Mouse (Mus musculus) v-Abl transformed pro-B cells (cell line): ENCODE measurements around the gene Ehbp1.

Source experiments
- in situ Hi-C, 2 experiments: fragments of 400-800 bp; cut with MboI; formaldehyde crosslinking; loops; one replicate each; pipeline ENCODE4 v1.15.1; 2025; ENCODE audit not compliant: unreplicated experiment in 2 of 2

Ehbp1 gene

DNA sequence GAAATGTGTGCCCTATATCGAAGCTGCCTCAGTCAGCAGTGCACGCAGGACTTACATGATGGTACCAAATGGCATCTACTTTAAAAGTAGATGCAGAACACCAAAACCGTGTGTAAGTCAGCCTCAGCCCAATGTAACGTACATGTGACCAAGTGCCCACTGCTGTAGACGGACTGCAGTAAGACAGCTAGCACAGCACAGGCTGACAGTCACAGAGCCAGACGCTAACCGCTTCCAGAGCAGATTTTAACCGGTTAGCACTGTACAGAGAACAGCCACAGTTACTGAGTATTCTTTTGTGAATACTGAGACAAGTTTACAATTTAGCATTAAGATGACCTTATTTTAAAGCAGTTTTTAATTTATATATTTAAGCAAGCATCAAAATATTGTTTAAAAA is 141.0 kb downstream of the Ehbp1 start:
- in situ Hi-C loops: no loop called here

DNA sequence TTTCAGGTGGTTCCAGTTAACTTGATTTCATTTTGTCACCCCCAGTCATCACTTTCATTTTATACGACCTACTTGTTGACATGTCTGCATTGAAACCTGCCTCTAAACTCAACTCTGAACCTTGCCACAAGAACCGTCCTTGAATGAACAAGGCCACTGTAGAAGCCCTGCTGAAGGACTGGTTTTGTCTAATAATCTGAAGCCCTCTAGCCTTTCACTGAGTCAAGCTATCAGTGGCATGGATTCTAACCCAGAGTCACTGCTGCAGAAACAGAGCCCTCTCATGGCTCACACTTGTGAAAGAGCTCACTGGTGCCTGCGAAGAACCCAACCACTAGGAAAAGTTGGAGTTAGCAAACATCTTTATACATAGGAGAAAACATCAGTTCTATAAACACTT is 142.2 kb downstream of the Ehbp1 start:
- in situ Hi-C loops: no loop called here

- in situ Hi-C loops: no loop called here
Measured at GRCm38 (mm10) chr11:22198406-22198805, 143.7 kb downstream of the Ehbp1 start.

DNA sequence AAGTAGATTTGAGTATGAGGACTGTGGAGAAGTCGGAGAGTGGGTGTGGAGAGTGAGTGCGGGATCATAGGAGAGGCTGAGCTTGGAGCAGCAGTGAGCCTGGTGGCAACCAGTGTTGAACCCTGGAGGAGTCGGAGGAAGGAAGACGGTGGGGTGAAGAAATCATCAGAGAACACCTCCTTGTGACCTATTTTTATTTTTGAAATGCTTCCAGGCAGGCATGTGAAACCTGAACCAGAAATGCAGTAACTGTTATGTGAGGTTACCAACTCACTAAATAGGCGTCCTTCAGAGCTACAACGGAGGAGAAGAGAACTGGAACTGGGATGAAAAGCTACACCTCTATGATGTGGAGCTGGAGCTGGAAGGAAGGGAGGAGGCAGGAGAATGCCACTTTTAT is 144.2 kb downstream of the Ehbp1 start:
- in situ Hi-C loops: no loop called here

DNA sequence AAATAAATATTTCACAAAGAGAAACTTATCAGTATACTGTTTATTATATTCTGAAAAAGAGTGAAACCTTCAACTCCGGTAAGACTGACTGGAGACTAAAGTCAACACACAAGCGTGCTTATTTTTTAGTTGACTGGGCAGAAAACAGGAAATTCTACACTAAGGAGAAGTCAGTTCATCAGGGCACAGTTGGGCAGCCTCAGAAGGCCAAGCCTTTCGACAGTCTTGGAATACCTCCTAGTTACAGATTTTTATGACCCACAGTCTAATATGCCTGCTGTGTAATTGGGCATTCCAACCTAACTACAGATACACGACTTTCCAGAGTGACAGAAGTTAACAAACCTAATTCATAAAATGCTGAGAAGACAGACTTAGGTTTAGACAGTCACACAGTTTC is 145.3 kb downstream of the Ehbp1 start:
- in situ Hi-C loops: no loop called here

DNA sequence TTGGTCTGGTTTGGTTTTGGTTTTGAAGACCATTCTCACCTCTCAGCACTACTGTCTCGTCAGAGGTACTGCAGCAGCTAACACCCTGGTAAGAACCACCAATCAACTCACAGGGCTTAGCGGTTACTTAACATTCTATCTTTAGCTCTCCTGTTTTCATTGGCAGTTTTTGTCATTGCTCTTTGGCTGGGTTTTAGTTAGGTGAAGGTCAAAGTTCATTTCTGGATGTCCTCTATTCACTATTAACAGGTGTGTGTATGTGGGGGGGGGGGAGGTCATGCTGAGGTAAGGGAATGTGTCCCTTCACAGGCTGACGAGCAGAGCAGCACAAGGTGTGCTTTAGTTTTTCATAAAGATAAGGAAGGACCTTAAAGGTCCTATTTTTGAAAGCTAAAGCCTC is 147.5 kb downstream of the Ehbp1 start:
- in situ Hi-C loops: no loop called here

- in situ Hi-C loops: no loop called here
Measured at GRCm38 (mm10) chr11:22190576-22190975, 151.5 kb downstream of the Ehbp1 start.

DNA sequence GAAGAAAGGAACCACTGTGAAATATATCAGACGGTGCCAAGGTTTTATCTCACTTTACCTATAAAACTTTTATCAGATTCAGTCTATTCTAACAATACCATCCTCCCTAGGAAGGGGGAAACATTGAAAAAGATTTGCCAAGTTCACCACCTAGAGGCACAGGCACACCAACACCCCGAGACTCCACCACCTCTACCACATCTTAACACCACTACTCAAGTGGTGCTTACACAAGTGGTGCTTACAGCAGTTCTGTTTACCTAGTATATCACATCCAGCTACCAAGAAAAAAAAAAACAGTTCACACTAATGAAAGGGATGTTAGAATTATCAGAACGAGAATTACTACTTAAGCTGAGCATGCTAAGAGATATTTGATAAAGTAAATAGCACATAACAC is 152.1 kb downstream of the Ehbp1 start:
- in situ Hi-C loops: no loop called here

DNA sequence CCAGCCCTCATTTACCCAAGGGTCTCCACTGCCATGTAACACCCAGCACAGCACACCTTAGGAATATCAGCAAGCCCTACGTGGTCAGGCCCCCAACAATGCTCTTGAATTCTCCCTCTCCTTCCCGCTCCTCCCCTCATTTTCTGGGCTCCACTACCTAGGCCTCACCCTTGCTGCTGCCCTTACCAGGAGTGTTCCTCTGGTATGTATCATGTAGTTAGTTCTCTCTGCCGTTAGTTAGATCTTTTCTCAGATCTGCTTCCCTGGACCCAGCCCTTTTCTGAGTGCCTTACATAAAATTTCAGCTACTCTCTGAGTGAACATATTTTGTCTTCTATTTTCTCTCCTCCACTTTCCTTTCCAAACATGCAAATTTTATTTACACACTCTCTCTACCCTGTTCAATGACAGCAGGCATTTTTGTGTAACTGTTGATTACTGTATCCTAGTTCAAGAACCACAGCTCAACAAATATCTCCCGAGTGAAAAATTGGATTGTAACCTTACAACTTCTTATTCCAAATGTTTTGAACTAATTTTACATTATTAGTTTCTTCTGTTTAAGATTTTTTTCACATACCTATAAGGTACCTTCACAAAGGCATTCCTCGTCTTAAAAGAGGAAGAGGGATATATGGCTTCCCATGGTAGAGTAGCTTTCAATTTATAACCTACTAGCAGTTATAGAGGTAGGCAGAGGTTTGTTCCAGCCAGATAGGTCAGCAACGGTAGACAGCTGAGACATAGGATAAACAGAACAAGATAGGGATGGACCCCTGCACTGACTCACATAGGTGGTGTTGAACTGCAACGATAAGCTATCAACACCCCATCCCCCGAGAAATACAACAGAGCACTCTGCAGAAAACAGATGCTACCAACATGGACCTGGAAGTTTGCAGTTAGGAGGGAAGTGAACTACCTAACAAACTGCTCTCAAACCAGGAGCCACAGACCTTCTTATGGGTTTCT is 160.3 kb downstream of the Ehbp1 start:
- in situ Hi-C loops: no loop called here

DNA sequence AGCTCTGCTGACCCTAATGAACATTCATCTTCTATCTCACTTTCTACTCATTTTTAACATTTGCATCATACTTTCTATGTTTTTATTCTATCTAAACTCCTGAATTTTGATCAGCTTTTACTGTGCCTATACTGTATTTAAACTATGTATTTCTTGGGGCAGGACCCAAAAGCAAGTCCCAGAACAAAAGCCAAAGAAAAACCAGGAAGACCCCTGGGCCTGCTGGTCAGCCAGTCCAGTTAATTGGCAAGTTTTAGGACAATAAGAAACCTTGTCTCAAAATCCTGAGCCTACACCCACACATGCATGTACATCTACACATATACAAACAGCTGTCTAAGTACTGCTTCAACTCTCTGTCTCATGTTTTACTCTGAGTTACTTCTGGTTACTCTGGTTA is 161.9 kb downstream of the Ehbp1 start:
- in situ Hi-C loops: no loop called here

- in situ Hi-C loops: no loop called here
Measured at GRCm38 (mm10) chr11:22178569-22178968, 163.5 kb downstream of the Ehbp1 start.

- in situ Hi-C loops: no loop called here
Measured at GRCm38 (mm10) chr11:22174311-22174710, 167.8 kb downstream of the Ehbp1 start.

GRCm38 (mm10) chr11:22170962-22171638 is 171.0 kb downstream of the Ehbp1 start:
- in situ Hi-C loops: no loop called here

GRCm38 (mm10) chr11:22157882-22158281 is 184.2 kb downstream of the Ehbp1 start:
- in situ Hi-C loops: no loop called here

DNA sequence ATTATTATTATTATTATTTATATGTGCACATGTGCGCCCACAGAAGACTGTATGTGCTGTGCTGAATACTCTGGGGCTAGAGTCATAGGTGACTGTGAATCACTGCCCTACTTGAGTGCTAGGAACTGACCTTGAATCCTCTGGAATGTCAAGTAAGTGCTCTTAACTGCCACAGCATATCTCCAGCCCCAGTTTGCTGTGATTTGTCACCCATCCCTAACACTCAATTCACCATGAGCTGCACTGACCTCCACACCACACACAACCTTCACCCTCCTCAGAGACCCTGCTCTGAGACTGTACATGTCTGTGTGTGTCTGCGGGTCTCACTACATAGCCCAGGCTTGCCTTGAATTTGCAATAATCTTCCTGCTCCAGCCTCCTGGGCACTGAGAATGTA is 185.9 kb downstream of the Ehbp1 start:
- in situ Hi-C loops: no loop called here

DNA sequence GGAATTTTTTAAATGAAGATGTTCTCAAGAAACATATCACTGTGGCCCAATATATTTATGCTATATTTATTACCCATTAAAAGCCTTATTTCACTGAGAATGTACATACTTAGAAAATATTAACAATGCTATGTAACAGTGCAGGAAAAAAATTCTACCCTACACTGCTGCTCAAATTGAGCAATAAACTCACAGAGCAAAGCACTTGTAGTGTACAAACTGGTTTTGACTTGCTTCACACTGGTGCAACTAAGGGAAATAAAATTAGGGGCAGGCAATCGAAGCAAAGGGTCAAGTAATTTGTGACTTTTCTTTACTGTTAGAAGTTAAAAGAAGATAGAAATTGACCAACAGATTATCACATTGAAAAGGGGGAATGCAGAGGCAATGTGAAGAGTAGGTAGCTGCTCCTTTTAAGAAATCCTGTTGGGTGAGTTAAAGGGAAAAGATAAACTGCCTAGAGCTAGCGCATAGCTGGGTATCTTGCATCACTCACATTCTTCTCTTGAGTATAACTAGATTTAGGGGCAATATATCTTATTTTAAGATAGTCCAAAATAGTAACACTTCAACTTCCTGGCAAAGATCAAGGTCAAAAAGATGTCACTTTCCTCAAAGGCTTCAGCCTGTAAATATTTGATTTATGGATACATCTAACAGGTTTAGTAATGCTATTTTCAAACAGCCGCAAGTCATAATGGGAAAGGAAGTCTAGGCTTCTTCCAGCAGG is 186.6 kb downstream of the Ehbp1 start:
- in situ Hi-C loops: no loop called here

GRCm38 (mm10) chr11:22154501-22155294 is 187.4 kb downstream of the Ehbp1 start:
- in situ Hi-C loops: no loop called here

DNA sequence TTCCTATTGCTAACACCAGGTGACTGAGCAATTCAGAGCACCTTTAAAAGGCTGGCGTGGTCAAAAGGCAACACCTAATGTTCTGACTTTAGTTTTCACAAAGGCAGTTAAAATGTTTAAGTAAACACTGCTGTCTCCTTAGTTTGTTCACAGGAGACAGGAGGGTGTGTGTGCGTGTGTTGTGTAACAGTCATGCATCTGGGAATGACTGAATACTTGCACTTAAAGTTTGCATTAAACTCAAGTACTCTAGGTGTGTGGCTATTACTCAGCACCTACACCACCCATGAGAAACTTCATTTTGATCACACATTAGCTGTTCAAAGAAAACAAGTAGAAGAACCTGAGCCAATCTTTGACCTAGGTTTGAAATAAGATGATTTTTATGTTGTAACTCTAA is 201.4 kb downstream of the Ehbp1 start:
- in situ Hi-C loops: no loop called here

DNA sequence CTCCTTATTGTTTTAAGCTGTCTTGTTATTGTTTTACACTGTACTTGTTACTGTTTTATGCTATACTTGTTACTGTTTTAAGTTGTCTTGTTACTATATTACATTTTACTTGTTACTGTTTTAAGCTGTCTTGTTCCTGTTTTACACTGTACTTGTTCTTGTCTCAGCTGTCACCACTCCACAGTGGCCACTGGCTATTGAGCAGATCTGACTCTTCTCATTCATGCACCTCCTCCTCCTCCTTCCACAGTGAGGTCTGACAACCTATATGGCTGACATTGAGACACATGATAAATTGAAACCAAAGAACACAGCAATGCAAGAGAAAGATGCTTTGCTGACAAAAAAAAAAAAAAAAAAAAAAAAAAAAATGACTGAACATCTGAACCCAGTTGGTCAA is 203.6 kb downstream of the Ehbp1 start:
- in situ Hi-C loops: no loop called here

GRCm38 (mm10) chr11:22125188-22125587 is 216.9 kb downstream of the Ehbp1 start:
- in situ Hi-C loops: no loop called here
